Mouse (Mus musculus): ENCODE results near the gene Il1r2.

GRCm38 (mm10) chr1:40107971-40108749, 34.3 kb downstream of the Il1r2 start:
- TF ChIP-seq CTCF (IDR thresholded peaks at IDR 0.05; ENCODE audit: insufficient read depth, low read length) (no peak), POLR2A (IDR thresholded peaks at IDR 0.05; ENCODE audit: borderline replicate concordance, extremely low read depth, low read depth, low read length) (no peak)
